Mouse (Mus musculus): ENCODE results near the gene Gm42742. TPM values are rescaled to one million over a fixed set of nuclear protein-coding genes. Genes with fewer than 3 reads are reported as not detected.

Gm42742 gene
- polyA plus RNA-seq, 1 experiment from 2014 or later = 66.2 TPM

Small RNA genes lying within 50 kb of the gene (microRNA-seq; reads per million reads assigned to microRNA genes)
- not detected for gene Gm44343

Other genes starting within 250 kb of the Gm42742 start
- gene Ypel3, start 244.1 kb downstream of the Gm42742 start, polyA plus RNA-seq (2016; fragmentation: Nextera tagmentation; extraction: Ambion mirVana) = 160 and 169 TPM in 2 replicates
- 0.68 and 0.72 TPM in 2 replicates for gene Tbx6, start 239.6 kb downstream of the Gm42742 start, polyA plus RNA-seq (2016; fragmentation: Nextera tagmentation; extraction: Ambion mirVana)
- gene Ppp4c, start 228.6 kb downstream of the Gm42742 start, polyA plus RNA-seq (2016; fragmentation: Nextera tagmentation; extraction: Ambion mirVana) = 293 and 310 TPM in 2 replicates
- 21.4 and 25.8 TPM in 2 replicates for gene Fam57b, start 223.4 kb downstream of the Gm42742 start, polyA plus RNA-seq (2016; fragmentation: Nextera tagmentation; extraction: Ambion mirVana)
- not detected in 2 replicates for gene 4930451I11Rik, start 189.5 kb downstream of the Gm42742 start, polyA plus RNA-seq (2016; fragmentation: Nextera tagmentation; extraction: Ambion mirVana)
- 6.2 and 9.1 TPM in 2 replicates for gene Doc2a, start 173.7 kb downstream of the Gm42742 start, polyA plus RNA-seq (2016; fragmentation: Nextera tagmentation; extraction: Ambion mirVana)
- 29.1 and 33.5 TPM in 2 replicates for gene Hirip3, start 159.1 kb downstream of the Gm42742 start, polyA plus RNA-seq (2016; fragmentation: Nextera tagmentation; extraction: Ambion mirVana)
- 86.4 and 88.0 TPM in 2 replicates for gene Ino80e, start 158.7 kb downstream of the Gm42742 start, polyA plus RNA-seq (2016; fragmentation: Nextera tagmentation; extraction: Ambion mirVana)
- 57.5 and 59.1 TPM in 2 replicates for gene Taok2, start 136.4 kb downstream of the Gm42742 start, polyA plus RNA-seq (2016; fragmentation: Nextera tagmentation; extraction: Ambion mirVana)
- 21.7 and 22.0 TPM in 2 replicates for gene Tmem219, start 98.2 kb downstream of the Gm42742 start, polyA plus RNA-seq (2016; fragmentation: Nextera tagmentation; extraction: Ambion mirVana)
- gene Kctd13, start 92.2 kb downstream of the Gm42742 start, polyA plus RNA-seq (2016; fragmentation: Nextera tagmentation; extraction: Ambion mirVana) = 62.1 and 62.8 TPM in 2 replicates
- gene Asphd1, start 71.5 kb downstream of the Gm42742 start, polyA plus RNA-seq (2016; fragmentation: Nextera tagmentation; extraction: Ambion mirVana) = 2.5 and 2.8 TPM in 2 replicates
- 17.7 and 20.0 TPM in 2 replicates for gene Sez6l2, start 70.5 kb downstream of the Gm42742 start, polyA plus RNA-seq (2016; fragmentation: Nextera tagmentation; extraction: Ambion mirVana)
- 101 and 103 TPM in 2 replicates for gene Cdipt, start 45.2 kb downstream of the Gm42742 start, polyA plus RNA-seq (2016; fragmentation: Nextera tagmentation; extraction: Ambion mirVana)
- gene Cdiptos, start 45.0 kb downstream of the Gm42742 start, polyA plus RNA-seq (2016; fragmentation: Nextera tagmentation; extraction: Ambion mirVana) = 1.1 and 1.4 TPM in 2 replicates
- gene Mvp, start 6.5 kb downstream of the Gm42742 start, polyA plus RNA-seq (2016; fragmentation: Nextera tagmentation; extraction: Ambion mirVana) = 5.9 and 6.6 TPM in 2 replicates
- not detected in 2 replicates for gene Pagr1b, start 4.6 kb downstream of the Gm42742 start, polyA plus RNA-seq (2016; fragmentation: Nextera tagmentation; extraction: Ambion mirVana)
- 63.1 and 80.4 TPM in 2 replicates for gene Pagr1a, start 3.7 kb downstream of the Gm42742 start, polyA plus RNA-seq (2016; fragmentation: Nextera tagmentation; extraction: Ambion mirVana)
- 5.3 and 6.2 TPM in 2 replicates for gene Prrt2, start 114 bp upstream of the Gm42742 start, polyA plus RNA-seq (2016; fragmentation: Nextera tagmentation; extraction: Ambion mirVana)
- gene Maz, start 5.9 kb upstream of the Gm42742 start, polyA plus RNA-seq (2016; fragmentation: Nextera tagmentation; extraction: Ambion mirVana) = 134 TPM in 2 replicates
- 90.8 and 93.0 TPM in 2 replicates for gene Kif22, start 21.4 kb upstream of the Gm42742 start, polyA plus RNA-seq (2016; fragmentation: Nextera tagmentation; extraction: Ambion mirVana)
- not detected in 2 replicates for gene Zg16, start 66.2 kb upstream of the Gm42742 start, polyA plus RNA-seq (2016; fragmentation: Nextera tagmentation; extraction: Ambion mirVana)
- gene AI467606, start 70.3 kb upstream of the Gm42742 start, polyA plus RNA-seq (2016; fragmentation: Nextera tagmentation; extraction: Ambion mirVana) = 0.88 and 1.2 TPM in 2 replicates
- gene Qprt, start 101.1 kb upstream of the Gm42742 start, polyA plus RNA-seq (2016; fragmentation: Nextera tagmentation; extraction: Ambion mirVana) = 1.2 and 2.1 TPM in 2 replicates
- gene Spn, start 116.7 kb upstream of the Gm42742 start, polyA plus RNA-seq (2016; fragmentation: Nextera tagmentation; extraction: Ambion mirVana) = 0.15 and 0.34 TPM in 2 replicates
- 86.4 and 97.3 TPM in 2 replicates for gene Cd2bp2, start 175.0 kb upstream of the Gm42742 start, polyA plus RNA-seq (2016; fragmentation: Nextera tagmentation; extraction: Ambion mirVana)
- 43.4 and 45.6 TPM in 2 replicates for gene Tbc1d10b, start 187.4 kb upstream of the Gm42742 start, polyA plus RNA-seq (2016; fragmentation: Nextera tagmentation; extraction: Ambion mirVana)
- 54.2 and 72.8 TPM in 2 replicates for gene Mylpf, start 187.8 kb upstream of the Gm42742 start, polyA plus RNA-seq (2016; fragmentation: Nextera tagmentation; extraction: Ambion mirVana)
- gene Zfp553, start 212.0 kb upstream of the Gm42742 start, polyA plus RNA-seq (2016; fragmentation: Nextera tagmentation; extraction: Ambion mirVana) = 67.6 and 68.9 TPM in 2 replicates
- gene Sept1, start 212.0 kb upstream of the Gm42742 start, polyA plus RNA-seq (2016; fragmentation: Nextera tagmentation; extraction: Ambion mirVana) = 30.1 and 32.8 TPM in 2 replicates
- gene Zfp771, start 223.2 kb upstream of the Gm42742 start, polyA plus RNA-seq (2016; fragmentation: Nextera tagmentation; extraction: Ambion mirVana) = 58.1 and 61.9 TPM in 2 replicates
- 130 and 144 TPM in 2 replicates for gene Dctpp1, start 239.6 kb upstream of the Gm42742 start, polyA plus RNA-seq (2016; fragmentation: Nextera tagmentation; extraction: Ambion mirVana)